Mouse (Mus musculus): ENCODE data around the gene Gm28041. TPM values are rescaled to one million over a fixed set of nuclear protein-coding genes. Genes with fewer than 3 reads are reported as not detected.

Gm28041 gene
- polyA plus RNA-seq, 1 experiment from 2014 or later = 0.42 TPM

GRCm38 (mm10) chr13:67332877-67333276 is 42.7 kb downstream of the Gm28041 start:
- ATAC-seq (no peak), DNase-seq (no peak)
- H3K4me3 ChIP-seq (ENCODE audit: low read depth, low read length) = peak overlapping the region; percentile 65
- peak overlapping the region; percentile 74 for H3K4me2 ChIP-seq (ENCODE audit: low read depth, low read length)
- TF ChIP-seq CTCF (IDR thresholded peaks at IDR 0.05; ENCODE audit: low read depth) = no peak
- no peak for TF ChIP-seq EP300 (IDR thresholded peaks at IDR 0.05; ENCODE audit: low read depth)
- H3K36me3 ChIP-seq (replicated peaks; ENCODE audit: insufficient read depth, low read length) = no peaks in the 10 kb centered on the region
- no peaks in the 10 kb centered on the region for H3K9me3 ChIP-seq (ENCODE audit: low read length)
- WGBS (ENCODE audit: insufficient replicate concordance) = 59% methylated on average over 1 of the region's 1 CpGs
- H3K27me3 ChIP-seq (ENCODE audit: insufficient read depth, low read length) = no peaks in the 10 kb centered on the region
- H3K9ac ChIP-seq (replicated peaks) = peak overlapping the region; percentile 58; the same call in 1 of the 2 replicates
- peaks cover 13% of the 10 kb centered on the region; the same call in 1 of the 2 replicates for H3K4me1 ChIP-seq (ENCODE audit: insufficient read depth)
- H3K27ac ChIP-seq (ENCODE audit: low read depth) = peak overlapping the region; percentile 72

- peak within 1 kb of the TSS; percentile 58 for H3K9ac ChIP-seq (replicated peaks)
- no peaks in the 10 kb centered on the region for H3K36me3 ChIP-seq (replicated peaks; ENCODE audit: insufficient read depth, low read length)
- H3K27me3 ChIP-seq (ENCODE audit: insufficient read depth, low read length) = no peaks in the 10 kb centered on the region
- peaks cover 13% of the 10 kb centered on the region; the same call in 1 of the 2 replicates for H3K4me1 ChIP-seq (ENCODE audit: insufficient read depth)
- H3K9me3 ChIP-seq (ENCODE audit: low read length) = no peaks in the 10 kb centered on the region
- TF ChIP-seq EP300 (IDR thresholded peaks at IDR 0.05; ENCODE audit: low read depth) (no peak; the same call in 1 of the 2 replicates), CTCF (IDR thresholded peaks at IDR 0.05; ENCODE audit: low read depth) (peak; percentile 75)
- peak within 1 kb of the TSS; percentile 65 for H3K4me3 ChIP-seq (ENCODE audit: low read depth, low read length)
- 6% methylated on average over 17 of the region's 17 CpGs for WGBS (ENCODE audit: insufficient replicate concordance)
- DNase-seq (peak; percentile 85), ATAC-seq (peak; percentile 90)
- peak within 1 kb of the TSS; percentile 74 for H3K4me2 ChIP-seq (ENCODE audit: low read depth, low read length)
- H3K27ac ChIP-seq (ENCODE audit: low read depth) = peak within 1 kb of the TSS; percentile 72
Measured at GRCm38 (mm10) chr13:67332019-67332724, 43.4 kb downstream of the Gm28041 start, which contains the start of gene Zfp595. Zfp595 (minus strand) TSS chr13:67332570.

- H3K9me3 ChIP-seq (ENCODE audit: low read length) = 0 out of 2 replicates have a peak, but pooled peaks cover 5% of the 10 kb centered on the region
- no peaks in the 10 kb centered on the region for H3K27me3 ChIP-seq (ENCODE audit: insufficient read depth, low read length)
- peak overlapping the region; percentile 71 for H3K9ac ChIP-seq (replicated peaks)
- H3K36me3 ChIP-seq (replicated peaks; ENCODE audit: insufficient read depth, low read length) = no peaks in the 10 kb centered on the region
- ATAC-seq (peak; percentile 40), DNase-seq (no peak)
- WGBS (ENCODE audit: insufficient replicate concordance) = 20% methylated on average over 5 of the region's 5 CpGs
- peak overlapping the region; percentile 90 for H3K4me2 ChIP-seq (ENCODE audit: low read depth, low read length)
- H3K4me1 ChIP-seq (ENCODE audit: insufficient read depth) = peaks cover 7% of the 10 kb centered on the region
- peak overlapping the region; percentile 67 for H3K4me3 ChIP-seq (ENCODE audit: low read depth, low read length)
- H3K27ac ChIP-seq (ENCODE audit: low read depth) = no peak overlapping the region
- TF ChIP-seq CTCF (IDR thresholded peaks at IDR 0.05; ENCODE audit: low read depth) (no peak), EP300 (IDR thresholded peaks at IDR 0.05; ENCODE audit: low read depth) (no peak)
Measured at GRCm38 (mm10) chr13:67306718-67307117, 68.8 kb downstream of the Gm28041 start.

GRCm38 (mm10) chr13:67305822-67306672 is 69.5 kb downstream of the Gm28041 start, which contains the start of gene Zfp457:
Zfp457 (minus strand) TSS chr13:67306485.
- Histone ChIP-seq H3K27ac (ENCODE audit: low read depth) (peak within 1 kb of the TSS; percentile 67), H3K4me1 (ENCODE audit: insufficient read depth) (peaks cover 7% of the 10 kb centered on the region), H3K36me3 (replicated peaks; ENCODE audit: insufficient read depth, low read length) (no peaks in the 10 kb centered on the region), H3K9ac (replicated peaks) (peak within 1 kb of the TSS; percentile 71), H3K27me3 (ENCODE audit: insufficient read depth, low read length) (no peaks in the 10 kb centered on the region), H3K4me3 (ENCODE audit: low read depth, low read length) (peak within 1 kb of the TSS; percentile 67), H3K4me2 (ENCODE audit: low read depth, low read length) (peak within 1 kb of the TSS; percentile 90), H3K9me3 (ENCODE audit: low read length) (0 out of 2 replicates have a peak, but pooled peaks cover 3% of the 10 kb centered on the region)
- TF ChIP-seq CTCF (IDR thresholded peaks at IDR 0.05; ENCODE audit: low read depth) (no peak), EP300 (IDR thresholded peaks at IDR 0.05; ENCODE audit: low read depth) (no peak)
- WGBS (ENCODE audit: insufficient replicate concordance) = 8% methylated on average over 16 of the region's 16 CpGs
- DNase-seq = peak; percentile 86
- ATAC-seq = peak; percentile 97

Other genes with a start within 250 kb of the Gm28041 start
- 2.0 and 2.1 TPM in 2 replicates for gene Rsl1, start 202.6 kb downstream of the Gm28041 start, polyA plus RNA-seq (2015; fragmentation: Nextera tagmentation; extraction: Ambion mirVana)
- 0.43 and 0.53 TPM in 2 replicates for gene Zfp455, start 181.2 kb downstream of the Gm28041 start, polyA plus RNA-seq (2015; fragmentation: Nextera tagmentation; extraction: Ambion mirVana)
- 0.30 and 0.40 TPM in 2 replicates for gene Zfp458, start 97.3 kb downstream of the Gm28041 start, polyA plus RNA-seq (2015; fragmentation: Nextera tagmentation; extraction: Ambion mirVana)
- gene Zfp457, start 69.2 kb downstream of the Gm28041 start, polyA plus RNA-seq (2015; fragmentation: Nextera tagmentation; extraction: Ambion mirVana) = 0.19 and 0.39 TPM in 2 replicates
- 0.63 and 0.65 TPM in 2 replicates for gene Zfp595, start 43.2 kb downstream of the Gm28041 start, polyA plus RNA-seq (2015; fragmentation: Nextera tagmentation; extraction: Ambion mirVana)
- gene Gm28044, start 15.2 kb downstream of the Gm28041 start, polyA plus RNA-seq (2015; fragmentation: Nextera tagmentation; extraction: Ambion mirVana) = 0.25 TPM in 1 of 2 replicates, not detected in the other
- gene Zfp953, start 15.1 kb downstream of the Gm28041 start, polyA plus RNA-seq (2015; fragmentation: Nextera tagmentation; extraction: Ambion mirVana) = 0.45 and 0.52 TPM in 2 replicates
- 0.41 and 0.58 TPM in 2 replicates for gene Zfp456, start 77 bp upstream of the Gm28041 start, polyA plus RNA-seq (2015; fragmentation: Nextera tagmentation; extraction: Ambion mirVana)
- gene Zfp429, start 24.1 kb upstream of the Gm28041 start, polyA plus RNA-seq (2015; fragmentation: Nextera tagmentation; extraction: Ambion mirVana) = 1.4 and 2.1 TPM in 2 replicates
- not detected in 2 replicates for gene Zfp459, start 45.7 kb upstream of the Gm28041 start, polyA plus RNA-seq (2015; fragmentation: Nextera tagmentation; extraction: Ambion mirVana)
- gene Zfp874a, start 75.9 kb upstream of the Gm28041 start, polyA plus RNA-seq (2015; fragmentation: Nextera tagmentation; extraction: Ambion mirVana) = 4.5 and 5.0 TPM in 2 replicates
- gene Zfp874b, start 108.5 kb upstream of the Gm28041 start, polyA plus RNA-seq (2015; fragmentation: Nextera tagmentation; extraction: Ambion mirVana) = 2.0 and 2.1 TPM in 2 replicates
- 2.1 and 2.5 TPM in 2 replicates for gene Zfp58, start 124.8 kb upstream of the Gm28041 start, polyA plus RNA-seq (2015; fragmentation: Nextera tagmentation; extraction: Ambion mirVana)
- gene Gm26965, start 150.4 kb upstream of the Gm28041 start, polyA plus RNA-seq (2015; fragmentation: Nextera tagmentation; extraction: Ambion mirVana) = not detected in 2 replicates
- 11.3 and 11.5 TPM in 2 replicates for gene Zfp87, start 150.4 kb upstream of the Gm28041 start, polyA plus RNA-seq (2015; fragmentation: Nextera tagmentation; extraction: Ambion mirVana)
- 1.6 and 1.9 TPM in 2 replicates for gene Zfp748, start 178.1 kb upstream of the Gm28041 start, polyA plus RNA-seq (2015; fragmentation: Nextera tagmentation; extraction: Ambion mirVana)
- gene Zfp729b, start 234.0 kb upstream of the Gm28041 start, polyA plus RNA-seq (2015; fragmentation: Nextera tagmentation; extraction: Ambion mirVana) = 0.84 and 1.2 TPM in 2 replicates